Mouse (Mus musculus): ENCODE data around the gene Agtr1a.

The Agtr1a gene

DNA sequence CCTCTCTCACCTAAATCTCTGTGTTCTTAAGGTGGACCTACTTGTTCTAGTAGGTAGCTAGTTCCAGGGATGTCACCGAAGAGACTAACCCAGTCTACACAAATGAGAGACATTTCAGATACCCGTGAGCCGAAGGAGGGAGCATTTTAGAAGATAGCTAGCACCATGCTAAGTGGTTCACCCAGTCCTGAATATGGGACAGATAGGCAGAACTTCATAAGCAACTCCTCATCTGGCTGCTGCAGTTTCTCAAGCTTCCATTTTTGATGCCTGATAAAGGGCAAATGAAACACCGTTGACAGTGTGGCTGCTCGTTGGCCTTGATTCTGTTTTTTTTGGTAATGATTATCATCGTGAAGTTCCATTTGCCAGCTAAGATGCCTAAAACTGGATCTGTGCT is 25.8 kb downstream of the Agtr1a start:
- no peak for DNase-seq (ENCODE audit: low read depth in 2 of 2, low spot score in 2 of 2)

DNA sequence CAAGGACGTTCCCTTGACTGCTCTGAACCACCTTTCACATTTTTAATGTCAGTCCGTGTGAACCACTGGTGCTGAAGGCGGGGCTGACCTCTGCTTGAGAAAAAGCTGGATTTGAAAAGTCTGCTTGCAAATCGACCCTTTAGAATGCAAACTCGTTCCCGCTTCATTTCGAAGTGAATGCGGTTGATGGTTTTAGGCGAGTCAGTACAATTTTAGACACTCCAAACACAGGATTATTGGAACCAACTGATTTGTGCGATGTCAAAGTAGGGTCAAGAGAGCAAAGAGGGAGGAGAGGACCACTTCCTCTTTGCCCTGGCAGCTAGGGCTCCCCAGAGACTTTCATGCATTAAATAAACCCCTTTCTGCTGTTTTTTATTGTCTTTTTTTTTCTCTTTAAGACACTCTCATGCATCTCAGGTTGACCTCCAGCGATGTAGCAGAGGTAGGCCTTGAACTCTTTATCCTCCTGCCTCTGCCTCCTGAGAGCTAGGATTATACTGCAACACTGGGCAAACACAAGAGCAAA is 27.9 kb downstream of the Agtr1a start:
- DNase-seq (ENCODE audit: low read depth in 2 of 2, low spot score in 2 of 2): no peak

DNA sequence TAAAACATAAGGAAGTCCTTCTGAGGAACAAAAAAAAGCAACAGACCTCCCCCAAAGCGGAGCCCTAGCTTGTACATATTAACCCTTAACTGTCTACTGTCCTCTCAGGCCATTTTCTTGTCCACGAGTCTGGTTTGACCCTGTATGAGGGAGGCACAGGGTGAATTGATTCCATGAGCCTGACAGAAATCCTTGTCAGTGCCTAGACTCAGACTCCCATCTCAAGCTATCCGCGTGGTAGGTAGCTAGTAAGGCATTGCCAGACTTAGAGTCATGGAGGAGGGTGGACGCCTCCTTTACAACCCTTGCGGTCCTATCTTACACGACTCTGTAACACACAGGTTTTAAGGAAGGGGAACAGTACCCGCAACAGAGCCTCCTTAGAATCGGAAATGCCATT is 28.5 kb downstream of the Agtr1a start:
- DNase-seq (ENCODE audit: low read depth in 2 of 2, low spot score in 2 of 2): no peak

DNA sequence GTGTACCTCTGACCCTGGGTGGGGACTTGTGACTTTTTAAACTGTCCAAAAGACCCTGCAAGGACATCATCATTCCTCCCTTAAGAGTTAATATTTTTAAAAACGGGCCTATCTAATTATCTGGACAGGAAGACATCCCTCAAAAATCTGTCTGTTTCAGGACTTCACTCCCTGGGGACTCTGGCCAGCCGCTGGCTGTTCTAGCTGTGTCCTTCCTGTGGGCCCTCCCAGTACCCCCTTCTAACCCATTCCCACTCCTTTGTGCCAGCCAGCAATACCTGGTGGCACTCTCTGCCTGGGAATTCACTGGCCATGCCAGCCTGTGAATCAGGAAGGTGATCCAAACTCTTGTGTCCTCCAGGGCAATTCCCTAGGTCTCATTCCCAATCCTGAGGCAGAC is 29.1 kb downstream of the Agtr1a start:
- DNase-seq (ENCODE audit: low read depth in 2 of 2, low spot score in 2 of 2): no peak

DNA sequence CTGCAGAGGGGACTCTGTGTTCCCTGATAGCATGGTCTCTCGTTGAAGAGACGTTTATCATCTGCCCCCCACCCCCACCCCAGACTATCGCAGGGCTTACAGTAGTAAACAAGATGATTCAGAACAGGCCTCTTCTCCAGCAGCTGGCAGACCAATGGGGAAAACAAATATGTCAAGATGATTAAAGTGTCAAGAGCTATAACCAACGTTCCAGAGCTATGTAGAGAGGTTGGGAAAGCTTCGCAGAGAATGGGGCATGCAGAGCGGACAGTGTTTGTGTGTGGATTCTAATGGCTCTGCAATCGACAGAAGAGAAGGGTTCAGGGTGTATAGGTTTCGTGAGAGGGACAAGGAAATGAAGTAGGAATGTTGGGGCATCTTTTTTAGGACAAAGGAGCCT is 31.9 kb downstream of the Agtr1a start:
- no peak for DNase-seq (ENCODE audit: low read depth in 2 of 2, low spot score in 2 of 2)

DNA sequence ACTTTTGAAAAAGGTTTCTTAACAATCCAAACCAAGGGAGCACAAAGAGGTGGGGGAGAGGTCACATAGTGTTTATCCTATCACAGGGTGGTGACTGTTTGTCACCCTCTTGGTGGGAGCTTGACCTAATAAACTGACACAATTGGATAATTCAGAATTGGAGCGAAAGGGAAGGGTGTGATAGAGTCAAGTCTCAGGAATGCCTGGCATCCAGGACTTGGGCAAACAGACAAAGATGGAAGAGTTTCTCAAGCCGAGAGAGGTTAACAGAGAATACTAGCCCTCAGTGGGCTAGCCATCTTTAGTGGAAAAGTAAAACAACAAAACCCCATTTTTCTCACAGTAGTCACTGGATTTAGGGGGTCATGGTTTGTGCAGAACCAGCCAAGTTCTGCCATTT is 32.5 kb downstream of the Agtr1a start:
- DNase-seq (ENCODE audit: low read depth in 2 of 2, low spot score in 2 of 2): no peak

DNA sequence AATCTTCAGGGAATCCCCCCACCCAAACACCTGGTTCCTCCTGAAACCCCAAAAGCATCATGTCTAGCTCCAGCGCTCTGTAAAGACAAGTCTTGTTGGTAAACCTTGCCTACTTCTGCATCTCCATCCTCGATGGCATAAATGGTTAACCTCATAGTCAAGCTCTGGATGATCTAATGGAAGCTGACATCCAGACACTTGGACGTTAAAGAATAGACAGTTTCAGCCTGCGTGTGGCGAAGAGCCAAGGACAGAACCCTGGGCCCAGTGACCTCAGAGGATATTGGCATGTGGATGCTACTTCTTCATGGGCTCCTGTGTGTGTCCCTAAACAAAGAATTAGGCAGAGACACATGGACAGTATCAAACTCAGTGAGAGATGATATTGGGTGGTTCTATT is 42.6 kb downstream of the Agtr1a start:
- DNase-seq (ENCODE audit: low read depth in 2 of 2, low spot score in 2 of 2): no peak

DNA sequence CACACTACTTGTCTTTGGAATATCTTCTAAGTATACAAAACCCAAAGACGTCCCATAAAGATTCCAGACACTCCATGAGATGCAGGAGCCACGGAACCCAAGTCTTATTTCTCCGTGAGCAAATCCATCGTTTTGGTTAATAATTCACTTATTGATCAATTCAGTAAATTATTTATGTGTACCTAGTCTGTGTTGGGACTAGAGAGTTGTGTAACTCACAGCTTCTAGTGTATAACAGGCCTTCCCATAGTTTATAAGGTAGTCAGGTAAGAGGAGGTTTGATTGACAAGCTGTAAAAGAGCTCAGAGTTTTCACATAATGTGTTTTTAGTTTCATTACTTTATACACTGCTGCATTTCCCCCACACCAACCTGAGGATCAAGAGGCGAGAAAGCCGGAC is 48.9 kb downstream of the Agtr1a start:
- DNase-seq (ENCODE audit: low read depth in 2 of 2, low spot score in 2 of 2): no peak

DNA sequence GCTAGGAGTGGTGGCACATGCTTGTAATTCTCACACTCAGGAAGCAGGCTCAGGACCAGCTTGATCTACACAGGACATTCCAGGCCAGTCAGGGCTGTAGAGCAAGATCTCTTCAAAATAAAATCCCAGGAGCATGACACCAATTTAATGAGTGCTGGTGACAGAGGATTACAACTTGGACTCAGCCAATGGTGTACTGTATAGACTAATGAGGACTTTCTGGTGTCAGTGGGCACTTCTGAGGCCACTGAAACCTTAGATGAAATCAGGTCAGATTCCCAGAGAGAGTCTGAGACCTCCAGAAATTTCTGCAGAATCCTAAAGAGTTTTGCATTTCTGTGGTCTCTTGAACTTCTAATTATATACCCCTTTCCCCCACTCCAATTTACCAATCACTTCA is 57.9 kb downstream of the Agtr1a start:
- no peak for DNase-seq (ENCODE audit: low read depth in 2 of 2, low spot score in 2 of 2)

DNA sequence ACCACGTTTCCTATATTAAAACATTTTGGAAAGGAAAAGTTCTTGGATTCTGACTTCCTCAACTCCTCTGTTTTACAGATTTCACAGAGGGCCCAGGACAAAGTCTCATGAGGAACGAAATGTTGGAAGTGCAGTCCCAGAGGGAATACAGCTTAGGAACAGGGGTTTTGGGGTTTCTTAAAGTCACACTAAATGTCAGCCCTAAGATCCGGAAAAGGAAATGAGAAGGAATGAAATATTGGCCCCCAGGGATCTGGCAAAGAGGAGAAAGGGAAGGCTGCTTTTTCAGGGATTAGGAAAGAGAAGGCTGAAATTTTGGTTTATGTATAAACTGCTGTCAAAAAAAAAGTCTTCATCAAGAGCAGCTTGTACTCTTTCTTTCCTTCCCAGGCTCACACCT is 60.2 kb downstream of the Agtr1a start:
- DNase-seq (ENCODE audit: low read depth in 2 of 2, low spot score in 2 of 2): no peak

DNA sequence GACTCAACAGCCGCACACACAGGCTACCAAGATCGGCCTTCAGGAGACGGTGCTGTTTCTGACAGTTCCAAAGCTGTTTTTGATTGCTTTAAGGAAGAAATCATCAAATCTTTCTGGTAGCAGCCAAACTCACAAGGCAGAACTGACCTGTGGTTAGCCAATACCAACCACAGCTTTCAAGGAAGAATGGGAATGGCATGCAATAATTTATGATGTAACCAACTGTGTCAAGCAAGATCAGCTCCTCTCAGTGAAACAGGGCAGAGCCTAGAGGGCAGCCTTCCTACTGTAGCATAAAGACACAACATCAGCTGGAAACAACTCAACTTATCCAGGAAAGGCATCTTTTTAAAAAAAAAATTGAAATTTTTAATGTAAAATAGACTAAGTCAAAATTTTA is 62.6 kb downstream of the Agtr1a start:
- no peak for DNase-seq (ENCODE audit: low read depth in 2 of 2, low spot score in 2 of 2)

DNA sequence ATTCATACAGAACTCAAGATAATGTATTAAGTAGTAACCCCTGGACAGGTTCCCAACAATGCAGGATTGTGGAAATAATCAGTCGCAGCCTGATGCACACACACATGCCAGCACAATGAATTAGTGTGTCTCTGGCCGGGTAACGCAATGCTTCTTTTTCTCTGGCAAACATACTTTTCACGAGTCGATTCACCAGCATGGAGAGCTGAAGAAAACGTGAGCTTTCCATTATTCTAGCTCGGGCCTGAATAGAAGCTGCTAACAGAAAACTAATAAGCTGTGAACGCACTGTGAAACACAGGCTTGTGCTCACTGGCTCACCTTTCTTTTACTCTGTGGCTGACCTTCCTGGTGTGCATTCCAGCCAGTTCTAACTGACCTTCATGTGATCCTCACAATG is 64.4 kb downstream of the Agtr1a start:
- DNase-seq (ENCODE audit: low read depth in 2 of 2, low spot score in 2 of 2): no peak

DNA sequence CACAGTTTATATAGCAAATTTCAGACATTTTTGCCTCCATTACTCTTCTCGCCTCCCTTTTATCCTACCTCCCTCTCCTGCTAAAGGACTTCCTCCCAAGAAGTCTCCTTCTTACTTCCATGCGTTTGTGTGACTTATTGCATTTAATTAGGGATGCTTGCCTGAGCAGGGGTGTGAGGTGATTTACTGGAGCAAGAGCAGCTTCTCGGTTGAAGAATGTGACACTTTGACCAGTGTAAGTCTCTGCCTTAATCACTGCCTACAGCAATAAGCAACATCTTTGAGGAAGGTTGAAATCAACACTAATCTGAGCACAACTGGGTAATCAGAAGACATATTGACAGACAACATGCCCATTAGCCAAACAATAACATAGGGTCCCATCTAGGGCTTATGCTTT is 67.6 kb downstream of the Agtr1a start:
- no peak for DNase-seq (ENCODE audit: low read depth in 2 of 2, low spot score in 2 of 2)

DNA sequence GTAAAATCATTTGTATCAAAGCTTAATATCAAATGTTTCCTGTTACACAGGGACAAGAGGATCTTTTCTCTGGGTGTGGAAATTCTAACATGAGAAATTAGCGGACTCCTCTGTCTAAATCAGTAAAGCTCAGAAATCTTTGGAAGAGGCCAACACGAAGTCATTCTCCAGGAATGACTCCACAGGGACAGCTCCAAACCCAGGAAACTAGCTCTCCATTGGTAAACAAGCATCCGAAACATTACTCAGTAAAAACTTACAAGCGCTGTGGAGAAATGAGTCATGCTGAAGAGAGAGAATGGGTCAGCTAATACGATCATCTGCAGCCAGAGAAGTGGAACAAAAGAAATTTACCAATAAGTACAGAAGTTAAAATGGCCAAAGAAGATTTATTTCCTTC is 82.4 kb downstream of the Agtr1a start:
- no peak for DNase-seq (ENCODE audit: low read depth in 2 of 2, low spot score in 2 of 2)

DNA sequence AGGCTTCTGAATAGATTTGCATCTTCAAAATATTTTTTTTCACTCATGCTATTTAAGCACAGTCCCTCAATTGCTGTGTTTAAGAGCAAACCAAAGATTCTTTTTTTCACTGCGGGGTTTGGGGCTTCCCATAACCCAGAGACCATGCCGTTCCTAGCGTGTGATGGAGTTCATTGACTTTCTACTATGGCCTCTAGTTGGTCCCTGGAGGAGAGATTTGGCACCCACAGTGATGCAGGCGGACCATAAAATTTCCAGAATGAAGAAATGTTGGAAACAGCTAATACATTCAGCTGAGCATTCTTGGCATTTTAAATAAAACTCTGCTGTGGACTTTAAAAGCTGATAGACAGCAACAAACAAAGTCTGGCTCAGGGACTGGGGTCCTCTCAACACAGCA is 90.8 kb downstream of the Agtr1a start:
- no peak for DNase-seq (ENCODE audit: low read depth in 2 of 2, low spot score in 2 of 2)

DNA sequence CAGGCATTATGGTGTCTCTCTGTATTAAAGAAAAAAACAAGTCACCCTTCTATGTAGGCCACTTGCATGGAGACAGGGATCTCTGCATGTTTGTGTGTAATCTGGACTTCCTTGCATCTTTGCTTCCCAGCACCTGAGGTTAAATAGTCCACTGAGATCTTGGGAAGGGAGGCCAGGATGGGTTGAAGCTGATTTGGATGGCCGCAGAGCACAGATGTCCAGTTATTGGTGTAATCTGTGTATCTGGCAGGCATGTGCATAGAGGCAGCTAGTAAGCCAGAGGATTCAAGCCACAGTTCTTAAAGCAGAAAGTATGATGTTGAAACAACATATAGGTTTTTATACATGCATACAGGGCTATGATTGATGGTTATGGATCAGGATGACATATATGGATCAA is 91.2 kb downstream of the Agtr1a start:
- no peak for DNase-seq (ENCODE audit: low read depth in 2 of 2, low spot score in 2 of 2)
